In genomic region chr14:33821436-33821835, GRCm38 (mm10) we compare ENCODE assay signal across 26 mouse cellular contexts.
DNase-seq lines count a peak whose midpoint lies in the region; ATAC-seq and TF ChIP-seq lines count a peak whose summit lies in the region.
"Had no signal": no experiment of that assay in that cellular context is flagged by ENCODE, and none has a peak within 500 bp of the region (broad histone marks: within the 10 kb centered on the region; RNA-seq: fewer than 3 reads in every experiment).

No protein-coding gene starts in this region.

- peaks cover 12% of the 10 kb centered on the region for H3K4me1 ChIP-seq in embryonic facial prominence, embryonic 12.5 days
- H3K4me1 ChIP-seq in embryonic facial prominence, embryonic 10.5 days = peaks cover 24% of the 10 kb centered on the region
- peaks cover 9% of the 10 kb centered on the region for H3K4me1 ChIP-seq in stomach, embryonic 16.5 days (ENCODE audit: control insufficient read depth, insufficient read depth, low read length)
- H3K4me1 ChIP-seq in stomach, postnatal 0 days (replicated peaks; ENCODE audit: control insufficient read depth, insufficient read depth) = no peaks in the 10 kb centered on the region
- H3K4me1 ChIP-seq in limb, embryonic 15.5 days = peaks cover 39% of the 10 kb centered on the region
- H3K4me1 ChIP-seq: liver, embryonic 15.5 days; stomach, embryonic 15.5 days had no signal

- DNase-seq in embryonic facial prominence, embryonic 10.5 days (ENCODE audit: low spot score) = no peak
- DNase-seq in layer of hippocampus, adult 8-10 months (ENCODE audit: low spot score in 2 of 2) = peak; percentile 22 to 32
- DNase-seq in layer of hippocampus, postnatal 25 days (ENCODE audit: extremely low spot score in 1 of 2, low spot score in 1 of 2) = no peak
- no peak for DNase-seq in stomach, postnatal 0 days (ENCODE audit: low spot score)
- DNase-seq: adrenal gland, adult 2 months; adrenal gland, postnatal 36 days; heart, postnatal 14 days; kidney, adult 18-20 months; kidney, postnatal 25 days; right cerebral cortex, postnatal 25 days; thymus, adult 18-20 months; thymus, postnatal 25 days had no signal

- WGBS in embryonic facial prominence, embryonic 12.5 days = 82% methylated on average over 7 of the region's 7 CpGs
- 83% methylated on average over 7 of the region's 7 CpGs for WGBS in embryonic facial prominence, embryonic 10.5 days
- WGBS in stomach, embryonic 16.5 days = 78% methylated on average over 7 of the region's 7 CpGs
- 68% methylated on average over 7 of the region's 7 CpGs for WGBS in stomach, postnatal 0 days
- 43% methylated on average over 7 of the region's 7 CpGs for WGBS in limb, embryonic 15.5 days

- ATAC-seq in embryonic facial prominence, embryonic 12.5 days (ENCODE audit: insufficient number of reproducible peaks, insufficient read depth, low FRiP score, low TSS enrichment) = no peak
- ATAC-seq in stomach, embryonic 16.5 days (ENCODE audit: insufficient read depth, low FRiP score) = no peak
- ATAC-seq in stomach, postnatal 0 days (ENCODE audit: low FRiP score, low TSS enrichment) = no peak
- ATAC-seq in limb, embryonic 15.5 days (ENCODE audit: insufficient number of reproducible peaks, low FRiP score, low TSS enrichment, low read depth) = no peak
- ATAC-seq in granulocyte monocyte progenitor cell, adult 5-6 weeks (replicated peaks; ENCODE audit: poor library complexity, severe bottlenecking) = no peak
- ATAC-seq: activated CD4-positive, CD25-positive, alpha-beta regulatory T cell, adult 4 months; hindbrain, embryonic 16.5 days; midbrain, embryonic 15.5 days had no signal

- no peaks in the 10 kb centered on the region for H3K36me3 ChIP-seq in embryonic facial prominence, embryonic 12.5 days
- H3K36me3 ChIP-seq in embryonic facial prominence, embryonic 10.5 days (replicated peaks) = no peaks in the 10 kb centered on the region
- H3K36me3 ChIP-seq in stomach, embryonic 16.5 days (ENCODE audit: control insufficient read depth, insufficient read depth, low read length) = no peaks in the 10 kb centered on the region
- H3K36me3 ChIP-seq in stomach, postnatal 0 days (ENCODE audit: control insufficient read depth, insufficient read depth, low read length) = no peaks in the 10 kb centered on the region
- no peaks in the 10 kb centered on the region for H3K36me3 ChIP-seq in limb, embryonic 15.5 days
- H3K36me3 ChIP-seq: forebrain, embryonic 12.5 days; kidney, embryonic 15.5 days; liver, embryonic 15.5 days; midbrain, embryonic 10.5 days; midbrain, embryonic 15.5 days; stomach, embryonic 15.5 days had no signal

- H3K9ac ChIP-seq in embryonic facial prominence, embryonic 12.5 days = no peak overlapping the region
- no peak overlapping the region for H3K9ac ChIP-seq in stomach, embryonic 16.5 days (ENCODE audit: low read length)
- H3K9ac ChIP-seq in stomach, postnatal 0 days (ENCODE audit: low read length) = no peak overlapping the region
- no peak overlapping the region for H3K9ac ChIP-seq in limb, embryonic 15.5 days
- H3K9ac ChIP-seq: forebrain, embryonic 12.5 days; kidney, embryonic 15.5 days; liver, embryonic 15.5 days; midbrain, embryonic 15.5 days; stomach, embryonic 15.5 days had no signal

- TF ChIP-seq CTCF in stomach, postnatal 0 days (IDR thresholded peaks at IDR 0.05; ENCODE audit: low read depth) = no peak

- no peaks in the 10 kb centered on the region for H3K9me3 ChIP-seq in embryonic facial prominence, embryonic 12.5 days
- H3K9me3 ChIP-seq in embryonic facial prominence, embryonic 10.5 days = no peaks in the 10 kb centered on the region
- H3K9me3 ChIP-seq in stomach, embryonic 16.5 days (replicated peaks; ENCODE audit: control insufficient read depth, low read length) = no peaks in the 10 kb centered on the region
- H3K9me3 ChIP-seq in stomach, postnatal 0 days (ENCODE audit: control insufficient read depth, low read length) = no peaks in the 10 kb centered on the region
- H3K9me3 ChIP-seq in limb, embryonic 15.5 days = no peaks in the 10 kb centered on the region
- H3K9me3 ChIP-seq: forebrain, embryonic 12.5 days; kidney, embryonic 15.5 days; liver, embryonic 15.5 days; midbrain, embryonic 10.5 days; midbrain, embryonic 15.5 days; stomach, embryonic 15.5 days had no signal

- TF ChIP-seq EP300 in stomach, postnatal 0 days (optimal IDR thresholded peaks at IDR 0.05) = no peak

- no peak overlapping the region for H3K4me3 ChIP-seq in embryonic facial prominence, embryonic 12.5 days
- H3K4me3 ChIP-seq in embryonic facial prominence, embryonic 10.5 days = no peak overlapping the region
- H3K4me3 ChIP-seq in stomach, embryonic 16.5 days (replicated peaks; ENCODE audit: low read length) = no peak overlapping the region
- H3K4me3 ChIP-seq in stomach, postnatal 0 days (ENCODE audit: low read depth, low read length) = no peak overlapping the region
- H3K4me3 ChIP-seq in limb, embryonic 15.5 days = no peak overlapping the region
- H3K4me3 ChIP-seq: erythroblast, embryonic 14.5 days; forebrain, embryonic 12.5 days; kidney, embryonic 15.5 days; liver, embryonic 15.5 days; midbrain, embryonic 10.5 days; midbrain, embryonic 15.5 days; stomach, embryonic 15.5 days had no signal

- H3K4me2 ChIP-seq in embryonic facial prominence, embryonic 12.5 days (replicated peaks) = no peak overlapping the region
- H3K4me2 ChIP-seq in stomach, embryonic 16.5 days (ENCODE audit: low read depth, low read length) = no peak overlapping the region
- no peak overlapping the region for H3K4me2 ChIP-seq in stomach, postnatal 0 days (replicated peaks; ENCODE audit: low read depth)
- H3K4me2 ChIP-seq in limb, embryonic 15.5 days = no peak overlapping the region
- H3K4me2 ChIP-seq: forebrain, embryonic 12.5 days; kidney, embryonic 15.5 days; liver, embryonic 15.5 days; midbrain, embryonic 15.5 days; stomach, embryonic 15.5 days had no signal

- H3K27ac ChIP-seq in embryonic facial prominence, embryonic 12.5 days = 0 out of 2 replicates have a peak overlapping the region, but pooled peaks have one; percentile 17
- H3K27ac ChIP-seq in embryonic facial prominence, embryonic 10.5 days (replicated peaks) = no peak overlapping the region
- peak overlapping the region; percentile 26; the same call in 1 of the 2 replicates for H3K27ac ChIP-seq in stomach, embryonic 16.5 days (ENCODE audit: low read length)
- H3K27ac ChIP-seq in stomach, postnatal 0 days (replicated peaks) = no peak overlapping the region
- 0 out of 2 replicates have a peak overlapping the region, but pooled peaks have one; percentile 40 for H3K27ac ChIP-seq in limb, embryonic 15.5 days
- H3K27ac ChIP-seq: forebrain, embryonic 12.5 days; kidney, embryonic 15.5 days; liver, embryonic 15.5 days; midbrain, embryonic 10.5 days; midbrain, embryonic 15.5 days; stomach, embryonic 15.5 days had no signal

- no peaks in the 10 kb centered on the region for H3K27me3 ChIP-seq in embryonic facial prominence, embryonic 12.5 days
- no peaks in the 10 kb centered on the region for H3K27me3 ChIP-seq in embryonic facial prominence, embryonic 10.5 days (replicated peaks; ENCODE audit: low read depth, poor library complexity, severe bottlenecking)
- no peaks in the 10 kb centered on the region for H3K27me3 ChIP-seq in stomach, embryonic 16.5 days (ENCODE audit: control insufficient read depth, insufficient read depth, low read length)
- no peaks in the 10 kb centered on the region for H3K27me3 ChIP-seq in stomach, postnatal 0 days (ENCODE audit: control insufficient read depth, insufficient read depth, low read length)
- no peaks in the 10 kb centered on the region for H3K27me3 ChIP-seq in limb, embryonic 15.5 days
- H3K27me3 ChIP-seq: CH12.LX; forebrain, embryonic 12.5 days; liver, embryonic 15.5 days; midbrain, embryonic 15.5 days; stomach, embryonic 15.5 days had no signal

Comparison
In these comparisons a context has a peak if more than half of its experiments do, and no peak if none do; other contexts are left out.
1. H3K27ac ChIP-seq: peak in embryonic facial prominence, embryonic 12.5 days (single experiment), stomach, embryonic 16.5 days (single experiment) and limb, embryonic 15.5 days (single experiment); none in embryonic facial prominence, embryonic 10.5 days (single experiment) and stomach, postnatal 0 days (single experiment).
2. DNase-seq: peak in layer of hippocampus, adult 8-10 months (2 of 2); none in embryonic facial prominence, embryonic 10.5 days (single experiment), layer of hippocampus, postnatal 25 days (0 of 2) and stomach, postnatal 0 days (single experiment).